Mouse (Mus musculus) MEL (cell line): ENCODE measurements around the gene Shank3. TPM values are rescaled to one million over a fixed set of nuclear protein-coding genes. Genes with fewer than 3 reads are reported as not detected.

ENCODE experiments used
- DNase-seq: peaks from one replicate; pipeline ENCODE4 v3.0.0; 2011; ENCODE audit warnings: low read depth, low spot score
- H3K27ac ChIP-seq: 2 replicates; pipeline ENCODE4 v1.5.1; 2012; ENCODE audit warnings: low read depth, mild to moderate bottlenecking, control low read depth, low read length, moderate library complexity; ENCODE audit not compliant: control insufficient read depth
- H3K27me3 ChIP-seq, 2 experiments: fragments of 150-350 bp in 1 of 2; sonication (generic) in 1 of 2; 2 replicates each; pipeline ENCODE4 v1.6.1; 2012; ENCODE audit warnings: low read length in 2 of 2, mild to moderate bottlenecking in 2 of 2, improper control_type of control experiment in 1 of 2, moderate library complexity in 1 of 2; ENCODE audit not compliant: insufficient read depth in 2 of 2, control insufficient read depth in 1 of 2
- H3K36me3 ChIP-seq, 2 experiments: 2 replicates each; pipeline ENCODE4 v1.6.1; 2012 to 2014; ENCODE audit warnings: low read length in 2 of 2, improper control_type of control experiment in 1 of 2, inconsistent platforms in 1 of 2, mild to moderate bottlenecking in 1 of 2; ENCODE audit not compliant: insufficient read depth in 2 of 2, control insufficient read depth in 1 of 2
- H3K4me1 ChIP-seq, 2 experiments: fragments of 150-350 bp in 1 of 2; sonication (generic) in 1 of 2; 2 replicates each; pipeline ENCODE4 v1.6.1; 2012; ENCODE audit warnings: low read length in 2 of 2, improper control_type of control experiment in 1 of 2, mild to moderate bottlenecking in 1 of 2; ENCODE audit not compliant: insufficient read depth in 2 of 2, control insufficient read depth in 1 of 2
- H3K4me3 ChIP-seq, 2 experiments: fragments of 150-350 bp in 1 of 2; sonication (generic) in 1 of 2; 2 replicates each; pipeline ENCODE4 v1.5.1; 2012; ENCODE audit warnings: low read depth in 2 of 2, low read length in 2 of 2, mild to moderate bottlenecking in 2 of 2, moderate library complexity in 2 of 2, control low read depth in 1 of 2, improper control_type of control experiment in 1 of 2; ENCODE audit not compliant: control insufficient read depth in 1 of 2, insufficient read depth in 1 of 2
- H3K79me2 ChIP-seq: 2 replicates; pipeline ENCODE4 v1.6.1; 2012; ENCODE audit warnings: mild to moderate bottlenecking, low read length, moderate library complexity; ENCODE audit not compliant: control insufficient read depth, poor library complexity, insufficient read depth
- H3K9ac ChIP-seq: 2 replicates; pipeline ENCODE4 v1.6.1; 2012; ENCODE audit warnings: low read depth, mild to moderate bottlenecking, control low read depth, low read length, moderate library complexity; ENCODE audit not compliant: control insufficient read depth, poor library complexity, severe bottlenecking
- H3K9me3 ChIP-seq: fragments of 150-350 bp; sonication (generic); replicated peaks from 2 replicates; pipeline ENCODE4 v1.6.1; 2012; ENCODE audit warnings: mild to moderate bottlenecking, low read length, improper control_type of control experiment, moderate library complexity; ENCODE audit not compliant: insufficient read depth
- BHLHE40 ChIP-seq: IDR thresholded peaks from 2 replicates; pipeline ENCODE4 v1.6.1; 2012; ENCODE audit warnings: low read depth, mild to moderate bottlenecking, inconsistent platforms, low read length, improper control_type of control experiment, borderline replicate concordance
- CHD2 ChIP-seq: IDR thresholded peaks from 2 replicates; pipeline ENCODE4 v1.6.1; 2011; ENCODE audit warnings: low read length, improper control_type of control experiment
- E2F4 ChIP-seq: IDR thresholded peaks from 2 replicates; pipeline ENCODE4 v1.6.1; 2011; ENCODE audit warnings: low read depth, low read length, improper control_type of control experiment, borderline replicate concordance
- ELF1 ChIP-seq: IDR thresholded peaks from 2 replicates; pipeline ENCODE4 v1.6.1; 2014; ENCODE audit warnings: low read depth, mild to moderate bottlenecking, inconsistent platforms, low read length, improper control_type of control experiment, moderate library complexity
- HCFC1 ChIP-seq: IDR thresholded peaks from 2 replicates; pipeline ENCODE4 v1.6.1; 2012; ENCODE audit warnings: low read depth, mild to moderate bottlenecking, inconsistent platforms, low read length, improper control_type of control experiment, moderate library complexity
- JUND ChIP-seq: IDR thresholded peaks from 2 replicates; pipeline ENCODE4 v1.6.1; 2011; ENCODE audit warnings: low read depth, mild to moderate bottlenecking, improper control_type of control experiment, low read length
- KAT2A ChIP-seq: conservative IDR thresholded peaks from 2 replicates; pipeline ENCODE4 v1.6.1; 2012; ENCODE audit warnings: low read depth, low read length, improper control_type of control experiment, inconsistent platforms
- MYB ChIP-seq: IDR thresholded peaks from 2 replicates; pipeline ENCODE4 v1.6.1; 2011; ENCODE audit warnings: mild to moderate bottlenecking, low read depth, low read length, improper control_type of control experiment
- NELFE ChIP-seq: IDR thresholded peaks from 2 replicates; pipeline ENCODE4 v1.6.1; 2011; ENCODE audit warnings: low read depth, low read length, improper control_type of control experiment
- NRF1 ChIP-seq: IDR thresholded peaks from 2 replicates; pipeline ENCODE4 v1.6.1; 2014; ENCODE audit warnings: low read depth, mild to moderate bottlenecking, inconsistent platforms, low read length, improper control_type of control experiment, moderate library complexity; ENCODE audit not compliant: poor library complexity, insufficient read depth, severe bottlenecking
- POLR2A ChIP-seq, 2 experiments: IDR thresholded peaks; 2 replicates each; pipeline ENCODE4 v1.6.1; 2011 to 2012; ENCODE audit warnings: low read length in 2 of 2, mild to moderate bottlenecking in 2 of 2, control low read depth in 1 of 2, improper control_type of control experiment in 1 of 2, low read depth in 1 of 2, moderate library complexity in 1 of 2; ENCODE audit not compliant: control insufficient read depth in 1 of 2, insufficient read depth in 1 of 2, poor library complexity in 1 of 2
- POLR2AphosphoS2 ChIP-seq: IDR thresholded peaks from 2 replicates; pipeline ENCODE4 v1.6.1; 2011; ENCODE audit warnings: low read length, improper control_type of control experiment
- POLR2AphosphoS5 ChIP-seq: IDR thresholded peaks from 2 replicates; pipeline ENCODE4 v1.6.1; 2012; ENCODE audit warnings: low read depth, borderline replicate concordance, mild to moderate bottlenecking, inconsistent platforms, low read length, moderate library complexity, mixed read lengths
- RAD21 ChIP-seq: IDR thresholded peaks from 2 replicates; pipeline ENCODE4 v1.6.1; 2011; ENCODE audit warnings: mild to moderate bottlenecking, low read depth, low read length, improper control_type of control experiment
- SMC3 ChIP-seq: IDR thresholded peaks from 2 replicates; pipeline ENCODE4 v1.6.1; 2011; ENCODE audit warnings: low read depth, low read length, improper control_type of control experiment
- TAL1 ChIP-seq: IDR thresholded peaks from 2 replicates; pipeline ENCODE4 v1.6.1; 2012; ENCODE audit warnings: mild to moderate bottlenecking, inconsistent platforms, low read length, moderate library complexity, mixed read lengths
- TBP ChIP-seq: IDR thresholded peaks from 2 replicates; pipeline ENCODE4 v1.8.0; 2011; ENCODE audit warnings: low read depth, low read length, improper control_type of control experiment
- TCF12 ChIP-seq: IDR thresholded peaks from 2 replicates; pipeline ENCODE4 v1.6.1; 2014; ENCODE audit warnings: low read depth, mild to moderate bottlenecking, inconsistent platforms, low read length, improper control_type of control experiment, moderate library complexity
- UBTF ChIP-seq: IDR thresholded peaks from 2 replicates; pipeline ENCODE4 v1.6.1; 2012; ENCODE audit warnings: low read depth, mild to moderate bottlenecking, inconsistent platforms, low read length, improper control_type of control experiment, moderate library complexity, borderline replicate concordance; ENCODE audit not compliant: insufficient read depth
- ZC3H11A ChIP-seq: IDR thresholded peaks from 2 replicates; pipeline ENCODE4 v1.6.1; 2012; ENCODE audit warnings: low read depth, mild to moderate bottlenecking, inconsistent platforms, low read length, improper control_type of control experiment
- ZKSCAN1 ChIP-seq: IDR thresholded peaks from 2 replicates; pipeline ENCODE4 v1.6.1; 2012; ENCODE audit warnings: low read depth, mild to moderate bottlenecking, inconsistent platforms, low read length, improper control_type of control experiment, moderate library complexity
- ZNF384 ChIP-seq: IDR thresholded peaks from 2 replicates; pipeline ENCODE4 v1.6.1; 2012; ENCODE audit warnings: low read depth, mild to moderate bottlenecking, inconsistent platforms, low read length, improper control_type of control experiment
- polyA plus RNA-seq, 2 experiments: library from polyadenylated mRNA; stranded (reverse) in 1 of 2; unstranded in 1 of 2; fragments of >175 nt in 1 of 2; fragments of >200 nt in 1 of 2; gene quantifications; 2 replicates each; pipeline versions ENCODE4 v1.2.1 to v1.2.4; 2012; ENCODE audit warnings: low replicate concordance in 2 of 2, low read depth in 1 of 2; ENCODE audit not compliant: insufficient read length in 2 of 2, insufficient read depth in 1 of 2, missing spikeins in 1 of 2
- total RNA-seq: library from RNA; depleted of rRNA; stranded (reverse); fragments of 300-350 nt; gene quantifications from 2 replicates; pipeline ENCODE4 v1.2.3, GENCODE M21; 2012

The Shank3 gene
- total and polyA plus RNA-seq, 3 experiments = 14.2 to 20.3 TPM; not detected in 1

DNA sequence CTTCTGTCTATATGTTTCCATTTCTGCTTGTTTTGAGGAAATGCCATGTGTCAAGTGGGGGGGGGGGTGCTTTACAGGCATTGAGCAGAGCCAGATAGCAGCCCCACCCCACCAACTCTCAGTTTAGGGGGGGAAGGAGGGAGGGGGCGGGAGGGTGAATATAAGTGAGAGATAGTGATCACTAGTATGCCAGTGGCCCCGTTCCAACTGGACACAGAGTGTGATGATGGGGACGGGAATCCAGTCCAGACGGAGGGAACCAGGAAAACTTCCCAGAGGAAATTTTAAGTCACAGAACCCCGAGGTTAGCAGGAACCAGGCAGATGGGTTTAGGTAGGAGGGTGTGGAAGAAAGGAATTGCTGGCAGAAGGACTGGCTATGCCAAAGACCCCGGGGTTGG, 43.8 kb upstream of the Shank3 start:
- Histone ChIP-seq H3K4me3 (no peak overlapping the region), H3K9me3 (no peaks in the 10 kb centered on the region), H3K4me1 (no peaks in the 10 kb centered on the region), H3K27me3 (peaks cover 0 to 2% of the 10 kb centered on the region in 2 experiments; a peak in 1 of 4 replicates), H3K27ac (no peak overlapping the region), H3K36me3 (no peaks in the 10 kb centered on the region), H3K79me2 (no peaks in the 10 kb centered on the region), H3K9ac (no peak overlapping the region)
- TF ChIP-seq NELFE (no peak), TCF12 (no peak), RAD21 (no peak), ZNF384 (no peak), POLR2AphosphoS5 (no peak), MYB (no peak), UBTF (no peak), POLR2A (IDR thresholded peaks at IDR 0.05; ENCODE audit: control insufficient read depth in 1 of 2, insufficient read depth in 1 of 2, low read depth in 1 of 2, low read length in 2 of 2, poor library complexity in 1 of 2) (no peak), POLR2AphosphoS2 (no peak), KAT2A (no peak), JUND (no peak)
- DNase-seq = no peak

GRCm38 (mm10) chr15:89458942-89459341, 40.5 kb upstream of the Shank3 start:
- H3K36me3 ChIP-seq = no peaks in the 10 kb centered on the region
- no peak for DNase-seq
- no peaks in the 10 kb centered on the region for H3K9me3 ChIP-seq
- H3K4me3 ChIP-seq = no peak overlapping the region
- no peaks in the 10 kb centered on the region for H3K79me2 ChIP-seq
- no peaks in the 10 kb centered on the region for H3K4me1 ChIP-seq
- no peak overlapping the region for H3K9ac ChIP-seq
- H3K27me3 ChIP-seq = peaks cover 0 to 2% of the 10 kb centered on the region in 2 experiments; a peak in 1 of 4 replicates
- no peak overlapping the region for H3K27ac ChIP-seq
- TF ChIP-seq SMC3 (no peak), TBP (no peak), NRF1 (no peak), BHLHE40 (no peak), CHD2 (no peak), TAL1 (no peak), POLR2AphosphoS2 (no peak), E2F4 (no peak), HCFC1 (no peak), ELF1 (no peak), ZC3H11A (no peak), ZKSCAN1 (no peak)
